Mouse (Mus musculus) MEL (cell line): ENCODE data around the gene Slc16a10. TPM values are rescaled to one million over a fixed set of nuclear protein-coding genes. Genes with fewer than 3 reads are reported as not detected.

Source experiments
- DNase-seq: peaks from one replicate; pipeline ENCODE4 v3.0.0; 2011; ENCODE audit warnings: low read depth, low spot score
- H3K27ac ChIP-seq: 2 replicates; pipeline ENCODE4 v1.5.1; 2012; ENCODE audit warnings: low read depth, mild to moderate bottlenecking, control low read depth, low read length, moderate library complexity; ENCODE audit not compliant: control insufficient read depth
- H3K27me3 ChIP-seq, 2 experiments: fragments of 150-350 bp in 1 of 2; sonication (generic) in 1 of 2; 2 replicates each; pipeline ENCODE4 v1.6.1; 2012; ENCODE audit warnings: low read length in 2 of 2, mild to moderate bottlenecking in 2 of 2, improper control_type of control experiment in 1 of 2, moderate library complexity in 1 of 2; ENCODE audit not compliant: insufficient read depth in 2 of 2, control insufficient read depth in 1 of 2
- H3K36me3 ChIP-seq, 2 experiments: 2 replicates each; pipeline ENCODE4 v1.6.1; 2012 to 2014; ENCODE audit warnings: low read length in 2 of 2, improper control_type of control experiment in 1 of 2, inconsistent platforms in 1 of 2, mild to moderate bottlenecking in 1 of 2; ENCODE audit not compliant: insufficient read depth in 2 of 2, control insufficient read depth in 1 of 2
- H3K4me1 ChIP-seq, 2 experiments: fragments of 150-350 bp in 1 of 2; sonication (generic) in 1 of 2; 2 replicates each; pipeline ENCODE4 v1.6.1; 2012; ENCODE audit warnings: low read length in 2 of 2, improper control_type of control experiment in 1 of 2, mild to moderate bottlenecking in 1 of 2; ENCODE audit not compliant: insufficient read depth in 2 of 2, control insufficient read depth in 1 of 2
- H3K4me3 ChIP-seq, 2 experiments: fragments of 150-350 bp in 1 of 2; sonication (generic) in 1 of 2; 2 replicates each; pipeline ENCODE4 v1.5.1; 2012; ENCODE audit warnings: low read depth in 2 of 2, low read length in 2 of 2, mild to moderate bottlenecking in 2 of 2, moderate library complexity in 2 of 2, control low read depth in 1 of 2, improper control_type of control experiment in 1 of 2; ENCODE audit not compliant: control insufficient read depth in 1 of 2, insufficient read depth in 1 of 2
- H3K79me2 ChIP-seq: 2 replicates; pipeline ENCODE4 v1.6.1; 2012; ENCODE audit warnings: mild to moderate bottlenecking, low read length, moderate library complexity; ENCODE audit not compliant: control insufficient read depth, poor library complexity, insufficient read depth
- H3K9ac ChIP-seq: 2 replicates; pipeline ENCODE4 v1.6.1; 2012; ENCODE audit warnings: low read depth, mild to moderate bottlenecking, control low read depth, low read length, moderate library complexity; ENCODE audit not compliant: control insufficient read depth, poor library complexity, severe bottlenecking
- H3K9me3 ChIP-seq: fragments of 150-350 bp; sonication (generic); replicated peaks from 2 replicates; pipeline ENCODE4 v1.6.1; 2012; ENCODE audit warnings: mild to moderate bottlenecking, low read length, improper control_type of control experiment, moderate library complexity; ENCODE audit not compliant: insufficient read depth
- BHLHE40 ChIP-seq: IDR thresholded peaks from 2 replicates; pipeline ENCODE4 v1.6.1; 2012; ENCODE audit warnings: low read depth, mild to moderate bottlenecking, inconsistent platforms, low read length, improper control_type of control experiment, borderline replicate concordance
- CHD2 ChIP-seq: IDR thresholded peaks from 2 replicates; pipeline ENCODE4 v1.6.1; 2011; ENCODE audit warnings: low read length, improper control_type of control experiment
- CTCF ChIP-seq, 3 experiments: IDR thresholded peaks in 2 of 3; conservative IDR thresholded peaks in 1 of 3; 2 replicates each; pipeline ENCODE4 v1.5.1; 2011 to 2012; ENCODE audit warnings: low read length in 3 of 3, low read depth in 2 of 3, mild to moderate bottlenecking in 2 of 3, improper control_type of control experiment in 1 of 3, inconsistent platforms in 1 of 3, mixed read lengths in 1 of 3, moderate library complexity in 1 of 3; ENCODE audit not compliant: control insufficient read depth in 1 of 3, insufficient read depth in 1 of 3, poor library complexity in 1 of 3, severe bottlenecking in 1 of 3
- E2F4 ChIP-seq: IDR thresholded peaks from 2 replicates; pipeline ENCODE4 v1.6.1; 2011; ENCODE audit warnings: low read depth, low read length, improper control_type of control experiment, borderline replicate concordance
- GABPA ChIP-seq: IDR thresholded peaks from 2 replicates; pipeline ENCODE4 v1.6.1; 2012; ENCODE audit warnings: low read depth, mild to moderate bottlenecking, inconsistent platforms, low read length, improper control_type of control experiment, moderate library complexity
- HCFC1 ChIP-seq: IDR thresholded peaks from 2 replicates; pipeline ENCODE4 v1.6.1; 2012; ENCODE audit warnings: low read depth, mild to moderate bottlenecking, inconsistent platforms, low read length, improper control_type of control experiment, moderate library complexity
- MAX ChIP-seq: IDR thresholded peaks from 2 replicates; pipeline ENCODE4 v1.6.1; 2011; ENCODE audit warnings: low read length, improper control_type of control experiment
- MAZ ChIP-seq: IDR thresholded peaks from 2 replicates; pipeline ENCODE4 v1.6.1; 2012; ENCODE audit warnings: low read depth, mild to moderate bottlenecking, inconsistent platforms, low read length, improper control_type of control experiment
- MYC ChIP-seq: IDR thresholded peaks from 2 replicates; pipeline ENCODE4 v1.6.1; 2011; ENCODE audit warnings: low read depth, mild to moderate bottlenecking, low read length, improper control_type of control experiment, moderate library complexity
- NRF1 ChIP-seq: IDR thresholded peaks from 2 replicates; pipeline ENCODE4 v1.6.1; 2014; ENCODE audit warnings: low read depth, mild to moderate bottlenecking, inconsistent platforms, low read length, improper control_type of control experiment, moderate library complexity; ENCODE audit not compliant: poor library complexity, insufficient read depth, severe bottlenecking
- POLR2AphosphoS2 ChIP-seq: IDR thresholded peaks from 2 replicates; pipeline ENCODE4 v1.6.1; 2011; ENCODE audit warnings: low read length, improper control_type of control experiment
- POLR2AphosphoS5 ChIP-seq: IDR thresholded peaks from 2 replicates; pipeline ENCODE4 v1.6.1; 2012; ENCODE audit warnings: low read depth, borderline replicate concordance, mild to moderate bottlenecking, inconsistent platforms, low read length, moderate library complexity, mixed read lengths
- RAD21 ChIP-seq: IDR thresholded peaks from 2 replicates; pipeline ENCODE4 v1.6.1; 2011; ENCODE audit warnings: mild to moderate bottlenecking, low read depth, low read length, improper control_type of control experiment
- SMC3 ChIP-seq: IDR thresholded peaks from 2 replicates; pipeline ENCODE4 v1.6.1; 2011; ENCODE audit warnings: low read depth, low read length, improper control_type of control experiment
- TBP ChIP-seq: IDR thresholded peaks from 2 replicates; pipeline ENCODE4 v1.8.0; 2011; ENCODE audit warnings: low read depth, low read length, improper control_type of control experiment
- TCF12 ChIP-seq: IDR thresholded peaks from 2 replicates; pipeline ENCODE4 v1.6.1; 2014; ENCODE audit warnings: low read depth, mild to moderate bottlenecking, inconsistent platforms, low read length, improper control_type of control experiment, moderate library complexity
- USF2 ChIP-seq, 2 experiments: IDR thresholded peaks; 2 replicates each; pipeline ENCODE4 v1.6.1; 2011 to 2012; ENCODE audit warnings: improper control_type of control experiment in 2 of 2, low read length in 2 of 2, borderline replicate concordance in 1 of 2, inconsistent platforms in 1 of 2, low read depth in 1 of 2, mild to moderate bottlenecking in 1 of 2; ENCODE audit not compliant: insufficient read depth in 1 of 2
- ZC3H11A ChIP-seq: IDR thresholded peaks from 2 replicates; pipeline ENCODE4 v1.6.1; 2012; ENCODE audit warnings: low read depth, mild to moderate bottlenecking, inconsistent platforms, low read length, improper control_type of control experiment
- ZKSCAN1 ChIP-seq: IDR thresholded peaks from 2 replicates; pipeline ENCODE4 v1.6.1; 2012; ENCODE audit warnings: low read depth, mild to moderate bottlenecking, inconsistent platforms, low read length, improper control_type of control experiment, moderate library complexity
- polyA plus RNA-seq, 2 experiments: library from polyadenylated mRNA; stranded (reverse) in 1 of 2; unstranded in 1 of 2; fragments of >175 nt in 1 of 2; fragments of >200 nt in 1 of 2; gene quantifications; 2 replicates each; pipeline versions ENCODE4 v1.2.1 to v1.2.4; 2012; ENCODE audit warnings: low replicate concordance in 2 of 2, low read depth in 1 of 2; ENCODE audit not compliant: insufficient read length in 2 of 2, insufficient read depth in 1 of 2, missing spikeins in 1 of 2
- total RNA-seq: library from RNA; depleted of rRNA; stranded (reverse); fragments of 300-350 nt; gene quantifications from 2 replicates; pipeline ENCODE4 v1.2.3, GENCODE M21; 2012

Slc16a10 gene
- total and polyA plus RNA-seq, 3 experiments = 13.2 to 17.9 TPM; not detected in 1

DNA sequence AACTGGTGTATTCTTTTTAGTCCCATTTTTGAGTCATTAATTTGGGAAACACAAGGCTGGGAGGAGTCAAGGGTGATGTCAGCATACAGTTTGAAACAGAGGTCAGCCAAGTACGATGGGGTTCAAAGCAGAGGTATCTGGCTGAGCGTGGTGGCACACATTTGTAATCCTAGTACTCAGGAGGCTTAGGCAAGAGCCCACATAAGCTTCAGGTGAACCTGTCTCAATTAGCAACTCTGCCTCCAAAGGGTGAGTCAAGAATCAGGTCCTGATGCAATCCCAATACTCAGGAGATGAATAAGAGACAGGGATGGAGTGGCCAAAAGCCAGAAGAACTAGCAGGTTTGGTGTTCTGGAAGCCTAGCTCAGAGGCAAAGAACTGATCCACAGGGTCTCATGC lies 109.2 kb downstream of the Slc16a10 start:
- no peak for TF ChIP-seq TCF12
- no peak for TF ChIP-seq ZC3H11A
- TF ChIP-seq CTCF (IDR thresholded peaks at IDR 0.05 in 2 of 3, conservative IDR thresholded peaks at IDR 0.05 in 1 of 3; ENCODE audit: control insufficient read depth in 1 of 3, insufficient read depth in 1 of 3, low read depth in 2 of 3, low read length in 3 of 3, poor library complexity in 1 of 3, severe bottlenecking in 1 of 3) = no peak
- no peak for TF ChIP-seq BHLHE40
- no peak for TF ChIP-seq NRF1
- no peak for TF ChIP-seq RAD21
- no peak for TF ChIP-seq POLR2AphosphoS2
- TF ChIP-seq MYC = no peak
- TF ChIP-seq TBP = no peak
- no peak for TF ChIP-seq E2F4
- DNase-seq = no peak
- Histone ChIP-seq H3K27ac (no peak overlapping the region), H3K9ac (no peak overlapping the region), H3K79me2 (no peaks in the 10 kb centered on the region), H3K27me3 (no peaks in the 10 kb centered on the region), H3K9me3 (no peaks in the 10 kb centered on the region), H3K4me1 (no peaks in the 10 kb centered on the region), H3K4me3 (no peak overlapping the region), H3K36me3 (no peaks in the 10 kb centered on the region)

DNA sequence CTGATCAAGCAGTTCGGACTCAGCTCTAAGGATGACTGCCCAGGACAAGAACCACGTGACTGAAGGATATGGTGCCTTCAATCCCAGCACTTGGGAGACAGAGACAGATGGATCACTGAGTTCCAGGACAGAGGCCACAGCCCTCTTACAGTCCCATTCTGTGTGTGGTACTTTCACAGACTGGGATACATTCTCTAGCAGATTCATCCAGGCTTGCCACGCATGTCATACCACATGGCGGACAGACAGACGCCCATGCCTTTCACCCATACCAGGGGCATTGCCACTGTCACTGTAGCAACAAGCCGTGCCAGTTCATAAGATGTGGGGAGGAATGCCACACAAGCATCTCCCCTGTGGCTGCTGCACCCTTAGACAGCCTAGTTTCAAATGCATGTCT lies 111.3 kb downstream of the Slc16a10 start:
- TF ChIP-seq CTCF (IDR thresholded peaks at IDR 0.05 in 2 of 3, conservative IDR thresholded peaks at IDR 0.05 in 1 of 3; ENCODE audit: control insufficient read depth in 1 of 3, insufficient read depth in 1 of 3, low read depth in 2 of 3, low read length in 3 of 3, poor library complexity in 1 of 3, severe bottlenecking in 1 of 3) = no peak
- TF ChIP-seq SMC3 = no peak
- TF ChIP-seq ZKSCAN1 = no peak
- no peak for TF ChIP-seq MAX
- no peak for TF ChIP-seq CHD2
- TF ChIP-seq MAZ = no peak
- no peak for TF ChIP-seq USF2 (IDR thresholded peaks at IDR 0.05; ENCODE audit: borderline replicate concordance in 1 of 2, insufficient read depth in 1 of 2, low read depth in 1 of 2, low read length in 2 of 2)
- TF ChIP-seq POLR2AphosphoS5 = no peak
- no peak for TF ChIP-seq NRF1
- no peak for TF ChIP-seq GABPA
- TF ChIP-seq POLR2AphosphoS2 = no peak
- TF ChIP-seq HCFC1 = no peak
- Histone ChIP-seq H3K4me1 (no peaks in the 10 kb centered on the region), H3K9me3 (no peaks in the 10 kb centered on the region), H3K79me2 (no peaks in the 10 kb centered on the region), H3K27me3 (no peaks in the 10 kb centered on the region), H3K4me3 (no peak overlapping the region), H3K27ac (no peak overlapping the region), H3K9ac (no peak overlapping the region), H3K36me3 (no peaks in the 10 kb centered on the region)
- no peak for DNase-seq
